Mouse (Mus musculus): ENCODE data around the gene G3bp1.

G3bp1 gene

DNA sequence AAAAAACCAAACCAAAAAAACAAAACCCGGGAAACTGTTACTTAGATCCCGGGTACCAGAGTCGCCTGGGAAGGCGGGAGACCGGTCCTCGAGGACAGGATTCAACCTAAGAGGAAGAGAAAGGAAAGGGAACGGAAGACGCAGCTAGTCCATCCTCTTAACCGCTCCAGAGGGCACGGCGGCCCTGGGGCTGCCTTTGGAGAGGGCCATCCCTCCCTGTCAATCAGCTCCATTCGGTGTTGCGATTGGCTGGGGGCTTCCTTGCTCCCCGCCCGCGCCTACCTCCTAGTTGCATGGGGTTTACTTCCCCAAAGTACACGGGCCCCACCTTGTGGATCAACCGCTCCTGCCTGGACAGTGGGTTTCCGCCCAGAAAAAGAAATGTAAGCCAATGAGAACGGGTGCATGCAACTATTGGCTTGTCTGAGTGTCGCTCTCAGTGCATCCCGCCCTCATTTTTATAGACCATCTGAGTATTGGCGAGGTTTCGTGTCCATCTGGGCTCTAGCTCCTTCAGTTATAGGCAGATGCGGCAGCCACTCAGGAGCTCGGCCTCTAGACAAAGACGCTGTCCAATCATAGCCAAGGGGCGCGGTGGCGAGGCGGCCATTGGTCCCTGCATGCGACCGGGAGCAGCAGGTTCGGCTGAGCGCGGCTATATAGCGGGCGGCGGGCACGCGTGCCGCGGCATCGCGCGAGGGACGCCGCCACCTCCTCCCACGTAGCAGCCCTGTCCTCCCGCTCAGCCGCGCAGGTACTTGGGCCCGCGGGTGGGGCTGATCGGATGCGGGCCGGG lies at the start of gene G3bp1:
TSS of gene G3bp1 (plus strand) at position 638 of the 796 bp plus-strand sequence.
- DNase-seq (ENCODE audit: low spot score in 2 of 2) = peak; percentile 98 to 99

DNA sequence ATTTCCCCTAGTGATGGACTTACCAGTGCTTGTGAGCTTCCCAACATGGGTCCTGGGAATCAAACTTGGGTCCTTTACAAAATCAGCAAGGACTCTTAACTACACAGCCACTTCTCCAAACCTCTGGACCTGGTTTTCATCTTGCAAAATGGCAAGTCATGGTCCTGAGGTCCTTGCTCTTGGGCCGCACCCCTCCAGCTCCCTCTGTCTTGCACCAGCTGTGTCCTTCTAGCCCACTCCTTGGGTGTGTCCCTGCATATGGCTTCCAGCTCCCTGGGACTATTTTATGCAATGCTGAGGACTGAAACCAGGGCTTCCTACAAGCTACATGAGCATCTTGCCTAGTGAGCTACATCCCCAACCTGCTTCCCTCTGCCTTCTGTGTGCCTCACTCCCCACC lies 46.5 kb upstream of the G3bp1 start, which contains the start of gene Sparc:
TSS of gene Sparc (minus strand) at position 206 of the 400 bp plus-strand sequence.
- DNase-seq (ENCODE audit: low spot score in 2 of 2) = no peak

DNA sequence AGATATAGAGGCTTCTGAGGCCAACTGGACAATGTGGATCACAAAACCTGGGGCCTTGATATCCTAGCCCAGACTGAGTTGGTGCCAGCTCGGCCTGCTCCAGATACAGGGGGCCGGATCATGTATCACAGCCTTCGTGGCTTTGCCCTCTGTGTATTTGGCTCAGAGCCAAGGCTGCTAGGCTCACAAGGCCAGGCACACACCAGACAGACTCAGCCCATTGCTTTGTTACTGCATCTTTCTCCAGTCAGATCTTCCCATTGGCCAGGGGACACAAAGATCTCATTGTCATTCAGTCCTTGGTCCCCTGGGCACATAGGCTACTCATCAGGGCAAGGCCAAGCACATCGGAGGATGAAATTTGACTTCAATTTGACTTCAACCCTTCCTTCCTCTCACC lies 45.7 kb upstream of the G3bp1 start:
- no peak for DNase-seq (ENCODE audit: low spot score in 2 of 2)

DNA sequence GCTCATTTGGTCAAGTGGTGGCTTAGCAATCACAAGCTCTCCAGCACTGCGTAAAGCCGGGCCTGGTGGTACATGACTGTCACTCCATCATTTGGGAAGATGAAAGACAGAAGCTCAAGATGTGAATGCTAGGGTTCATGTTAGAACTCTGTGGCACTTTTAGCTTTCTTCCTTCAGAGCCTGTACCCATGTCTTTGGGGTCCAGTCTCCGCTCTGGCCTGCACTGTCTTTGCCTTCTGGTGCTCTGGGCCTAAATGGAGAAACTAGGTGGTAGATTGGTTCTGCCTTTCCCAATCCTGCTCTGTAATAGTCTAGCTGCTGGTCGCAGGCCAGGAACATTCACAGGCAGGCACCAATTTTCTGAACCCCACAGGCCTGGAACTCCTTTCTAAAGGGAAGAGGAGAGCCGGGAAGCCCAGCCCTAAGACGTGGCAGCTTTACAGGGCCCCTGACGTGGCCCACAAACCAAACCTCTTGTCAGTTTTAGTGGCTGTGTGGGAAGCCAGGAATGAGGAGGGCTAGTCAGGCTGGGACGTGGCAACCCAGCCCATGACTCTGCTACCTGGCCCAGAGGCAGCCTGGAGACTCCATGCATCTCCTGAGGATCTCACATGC lies 44.6 kb upstream of the G3bp1 start:
- no peak for DNase-seq (ENCODE audit: low spot score in 2 of 2)

DNA sequence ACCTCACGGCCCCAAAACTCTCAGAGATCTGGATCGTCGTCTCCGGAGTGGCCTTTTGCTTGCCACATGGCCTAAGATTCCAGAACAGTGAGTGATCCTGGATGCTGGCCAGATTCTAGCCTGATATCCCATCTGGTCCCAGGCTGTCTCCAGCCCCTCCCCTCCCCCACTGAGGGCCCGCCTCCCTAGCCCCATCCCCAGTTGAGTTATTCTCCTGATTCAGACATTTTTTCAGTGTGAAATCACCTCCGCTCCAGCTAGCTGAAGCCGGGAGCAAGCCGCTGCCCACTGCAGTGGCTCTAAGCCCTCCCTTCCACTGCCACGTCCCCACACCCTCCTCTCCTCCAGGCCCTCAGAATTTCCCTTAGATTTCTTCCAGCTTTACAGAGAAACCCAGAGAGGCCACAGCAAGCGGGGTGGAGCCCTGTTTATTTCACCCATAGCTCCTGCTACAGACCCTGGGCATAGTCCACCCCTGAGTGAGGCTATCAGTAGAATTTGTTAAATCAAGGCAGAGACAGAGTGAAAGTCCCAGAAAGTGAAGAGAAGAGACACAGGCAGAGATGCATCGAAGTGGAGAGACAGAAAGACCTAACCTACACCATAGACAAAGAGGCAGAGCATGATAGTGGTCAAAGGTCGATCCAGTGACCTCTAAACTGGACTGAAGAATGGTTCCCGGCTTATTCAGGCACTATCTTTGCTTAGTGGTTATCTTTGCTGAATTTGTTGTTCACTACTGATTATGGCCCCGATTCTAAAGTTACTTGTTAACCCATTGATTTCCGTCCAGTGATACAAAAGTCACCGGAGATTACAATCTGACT lies 41.1 kb upstream of the G3bp1 start:
- DNase-seq (ENCODE audit: low spot score in 2 of 2) = no peak

DNA sequence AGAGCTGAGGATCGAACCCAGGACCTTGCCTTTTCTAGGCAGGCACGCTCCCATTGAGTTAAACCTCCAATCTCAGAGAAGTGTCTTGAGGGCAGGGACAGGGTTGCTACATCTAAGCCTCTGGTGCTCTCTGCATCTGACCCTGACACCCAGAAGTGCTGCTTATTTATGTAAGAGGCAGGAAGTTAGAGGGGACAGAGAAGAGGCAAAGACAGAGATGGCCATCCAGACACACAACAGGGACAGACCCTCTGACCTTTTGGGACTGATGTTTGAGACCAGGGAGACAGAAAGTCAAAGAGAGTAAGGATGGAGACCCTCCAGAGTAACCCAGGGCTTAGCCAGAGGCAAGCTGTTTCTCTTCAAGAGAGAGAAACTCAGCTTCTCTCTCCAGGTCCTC lies 39.5 kb upstream of the G3bp1 start:
- DNase-seq (ENCODE audit: low spot score in 2 of 2) = no peak

DNA sequence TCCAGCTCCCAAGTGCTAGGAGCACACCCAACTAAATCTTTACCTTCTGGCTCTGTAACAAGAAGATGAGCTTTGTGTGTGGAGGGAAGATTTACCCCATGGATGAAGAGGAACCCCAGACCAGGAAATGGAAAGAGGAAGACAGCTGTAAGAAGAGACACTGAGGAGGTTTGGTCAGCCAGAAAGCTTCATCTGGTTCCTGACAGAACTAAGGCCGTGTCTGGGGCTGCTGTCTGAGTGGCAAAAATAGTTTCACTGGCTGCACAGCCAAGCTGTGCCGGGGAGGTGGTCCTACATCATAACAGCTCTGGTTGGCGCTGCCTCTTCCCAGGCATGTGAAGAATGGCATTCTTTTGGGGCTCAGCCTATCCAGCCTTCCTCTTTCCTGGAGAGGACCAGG lies 36.5 kb upstream of the G3bp1 start:
- DNase-seq (ENCODE audit: low spot score in 2 of 2) = no peak

DNA sequence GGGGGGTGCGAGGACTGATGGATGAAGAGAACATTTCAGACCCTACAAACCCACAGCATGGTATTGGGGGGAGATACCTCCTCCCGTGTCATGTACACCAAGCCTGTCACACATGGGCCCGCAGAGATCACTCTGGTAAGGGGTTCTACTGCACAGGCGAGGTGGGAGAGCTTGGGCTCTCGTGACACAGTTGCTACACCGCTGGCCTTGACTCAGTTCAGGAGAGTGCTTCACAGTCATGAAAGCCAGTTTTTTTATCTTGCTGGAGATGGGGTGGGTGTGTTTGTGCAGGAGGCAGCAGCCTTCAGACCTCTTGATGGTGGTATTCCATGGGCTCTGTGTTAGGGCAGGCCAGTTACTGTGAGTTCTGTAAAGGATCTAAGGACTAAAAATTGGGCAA lies 33.4 kb upstream of the G3bp1 start:
- DNase-seq (ENCODE audit: low spot score in 2 of 2) = no peak

DNA sequence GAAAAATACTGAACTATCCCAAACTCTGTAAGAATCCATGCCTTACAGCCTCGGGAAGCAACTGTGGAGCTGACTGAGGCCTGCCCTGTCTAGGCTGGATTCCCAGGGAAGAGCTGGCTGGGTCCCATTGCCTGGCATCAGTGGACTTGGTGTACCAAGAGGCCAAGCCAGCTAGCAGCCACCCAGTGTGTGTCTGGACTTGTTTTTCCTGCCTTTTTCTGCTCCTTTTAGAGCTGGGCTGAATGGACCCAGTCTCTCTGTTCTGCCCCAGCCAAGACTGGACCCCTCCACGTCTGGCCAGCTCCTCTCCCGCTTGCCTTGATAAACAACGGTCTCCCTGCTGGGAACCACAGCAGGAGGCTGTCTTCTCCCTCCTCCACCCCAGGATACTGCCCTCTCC lies 31.5 kb upstream of the G3bp1 start:
- DNase-seq (ENCODE audit: low spot score in 2 of 2) = no peak

DNA sequence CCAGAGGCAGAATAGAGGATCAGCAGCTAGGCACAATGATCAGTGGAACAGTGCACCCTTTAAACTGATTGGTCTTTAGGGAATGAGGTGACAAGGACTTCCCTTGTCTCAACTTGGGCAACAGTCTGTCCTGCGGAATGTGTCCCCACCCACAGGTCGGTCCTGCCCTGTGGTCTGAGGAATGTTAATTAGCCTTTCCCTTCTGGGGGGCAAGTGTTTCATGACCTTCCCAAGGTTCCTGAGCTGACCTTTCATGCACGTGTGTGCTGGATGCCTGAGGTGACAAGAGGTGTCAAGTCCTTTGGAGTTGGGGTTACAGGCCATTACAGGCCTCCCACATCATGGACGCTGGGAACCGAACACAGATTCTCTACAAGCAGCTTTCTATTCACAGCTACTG lies 29.8 kb upstream of the G3bp1 start:
- no peak for DNase-seq (ENCODE audit: low spot score in 2 of 2)

DNA sequence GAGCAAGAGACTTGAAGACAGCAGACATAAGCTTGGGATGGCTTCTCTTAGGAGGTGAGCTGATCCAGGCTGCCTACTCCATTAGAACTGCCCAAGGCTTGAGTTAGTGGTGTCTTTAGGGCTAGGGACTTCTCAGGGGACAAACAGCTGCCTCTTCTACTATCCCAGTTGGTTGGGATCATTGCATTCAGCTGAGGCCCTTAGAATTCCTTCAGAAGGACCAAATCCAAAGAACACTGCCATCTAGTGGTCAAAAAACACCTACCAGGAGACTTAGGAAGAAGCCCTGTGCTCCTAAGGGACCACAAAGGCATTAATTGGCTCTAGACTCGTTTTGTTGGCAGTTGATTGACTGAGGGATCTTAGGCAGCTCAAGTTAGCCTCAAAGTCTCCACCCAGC lies 24.7 kb upstream of the G3bp1 start:
- peak in 1 of 2 experiments; percentile 52 for DNase-seq (ENCODE audit: low spot score in 2 of 2)

DNA sequence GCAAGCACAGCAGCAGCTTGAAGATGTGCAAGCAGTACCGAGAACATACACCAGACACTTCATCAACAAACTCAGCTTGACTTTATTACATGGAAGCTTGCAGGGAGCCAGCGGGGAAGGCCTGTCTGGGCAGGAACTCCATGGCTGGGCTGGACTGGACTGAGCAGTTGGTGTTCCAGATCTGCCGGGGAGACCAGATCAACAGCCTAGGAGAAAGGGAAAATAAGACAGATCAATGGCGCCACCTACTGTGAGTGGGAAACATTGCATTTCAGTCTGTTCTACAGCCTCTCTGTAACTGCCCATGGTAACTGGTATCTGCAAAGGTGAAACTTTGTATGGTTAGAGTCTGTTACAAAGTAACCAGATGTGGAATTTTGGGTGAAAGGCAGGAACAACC lies 22.9 kb upstream of the G3bp1 start:
- DNase-seq (ENCODE audit: low spot score in 2 of 2) = peak; percentile 10 to 51

DNA sequence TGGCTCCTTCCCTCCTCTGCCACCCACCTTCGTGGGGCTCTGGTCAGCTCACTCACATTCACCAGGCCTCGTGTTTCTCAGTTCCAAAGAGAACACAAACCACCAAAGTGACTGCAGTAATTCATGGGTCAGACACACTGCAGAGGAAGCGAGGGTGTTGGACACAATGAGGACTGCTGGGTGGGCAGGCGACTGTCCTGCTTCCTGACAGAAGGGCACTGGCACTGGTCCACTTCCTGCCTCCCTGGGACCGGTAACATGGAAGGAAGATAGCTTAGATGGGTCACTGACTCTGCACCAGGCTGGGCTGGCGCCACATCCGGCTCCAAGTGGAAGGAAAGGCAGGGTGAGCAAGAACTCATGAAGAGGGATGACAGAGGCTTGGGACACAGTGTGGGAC lies 20.0 kb upstream of the G3bp1 start:
- no peak for DNase-seq (ENCODE audit: low spot score in 2 of 2)

DNA sequence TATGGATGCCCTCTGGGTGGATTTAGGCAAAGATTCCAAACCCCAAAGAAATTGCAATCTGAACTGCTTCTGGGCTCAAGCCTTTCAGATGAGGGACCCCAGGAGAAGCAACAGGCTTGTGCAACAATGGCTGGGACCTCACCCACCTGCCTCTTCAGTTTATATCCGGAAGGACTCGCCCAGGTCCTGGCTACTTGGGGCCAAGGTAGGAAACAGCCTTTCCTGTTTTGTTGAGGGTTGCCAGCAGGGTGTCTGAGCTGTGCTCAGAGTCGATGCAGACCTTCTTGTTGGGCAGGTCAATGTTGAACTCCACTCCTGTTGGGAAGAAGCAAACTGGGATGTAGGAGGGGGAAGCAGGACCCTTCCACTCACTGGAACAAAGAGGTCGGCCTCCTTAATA lies 19.2 kb upstream of the G3bp1 start:
- no peak for DNase-seq (ENCODE audit: low spot score in 2 of 2)

DNA sequence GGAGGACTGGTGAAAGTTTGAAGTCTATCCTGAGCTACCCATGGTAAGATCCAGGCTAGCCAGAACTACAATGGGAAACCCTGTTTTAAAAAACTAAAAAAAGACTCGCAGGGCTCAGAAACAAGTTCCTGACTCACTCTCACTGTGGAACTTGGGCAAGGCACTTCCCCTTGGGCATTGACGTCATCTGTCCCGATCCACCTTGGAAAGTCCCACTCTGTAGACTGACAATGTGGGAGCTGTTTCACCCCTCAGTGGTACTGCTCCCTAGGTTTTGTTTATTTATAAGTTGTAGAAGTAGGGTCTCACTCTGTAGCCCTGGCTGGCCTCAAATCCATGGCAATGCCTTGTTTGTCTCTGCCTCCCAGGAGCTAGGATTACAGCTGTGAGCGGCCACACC lies 15.8 kb upstream of the G3bp1 start:
- DNase-seq (ENCODE audit: low spot score in 2 of 2) = no peak

DNA sequence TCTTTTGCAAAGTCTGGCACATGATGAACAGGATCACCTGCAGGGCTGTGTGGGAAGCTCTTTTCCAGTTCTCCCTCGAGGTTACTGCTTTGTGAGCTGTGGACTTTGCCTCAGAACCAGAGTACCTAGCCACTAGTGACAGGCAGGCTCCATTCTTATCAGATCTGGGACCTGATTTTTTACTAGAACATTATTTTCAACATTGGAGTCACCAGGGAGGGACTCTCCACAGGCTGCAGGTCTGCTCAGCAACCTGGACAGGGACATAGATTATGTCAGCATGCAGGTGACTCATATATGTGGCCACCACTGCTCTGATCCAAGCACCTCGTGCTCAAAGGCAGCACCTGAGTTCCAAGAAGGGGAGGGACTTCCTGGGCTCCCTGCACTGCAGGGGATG lies 14.3 kb upstream of the G3bp1 start:
- DNase-seq (ENCODE audit: low spot score in 2 of 2) = no peak

DNA sequence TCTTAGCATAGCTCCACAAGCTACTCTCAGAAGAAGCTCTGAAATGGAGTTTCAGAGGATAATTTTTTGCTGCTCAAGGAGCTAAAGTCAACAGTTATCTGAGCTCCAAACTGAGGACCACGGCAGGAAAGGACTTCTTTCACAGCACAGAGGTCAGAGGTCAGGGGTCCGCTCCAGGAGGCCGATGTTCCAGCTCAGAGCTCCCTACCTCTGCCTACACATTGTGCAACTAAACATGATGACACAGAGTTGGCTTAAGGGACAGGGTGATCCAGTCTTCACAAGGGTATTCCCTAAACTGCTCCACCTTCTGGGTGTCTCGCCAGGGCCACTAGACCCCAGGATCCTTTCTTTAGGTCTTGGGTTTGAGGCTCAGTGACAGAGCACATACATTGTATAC lies 11.0 kb upstream of the G3bp1 start:
- DNase-seq (ENCODE audit: low spot score in 2 of 2) = no peak

DNA sequence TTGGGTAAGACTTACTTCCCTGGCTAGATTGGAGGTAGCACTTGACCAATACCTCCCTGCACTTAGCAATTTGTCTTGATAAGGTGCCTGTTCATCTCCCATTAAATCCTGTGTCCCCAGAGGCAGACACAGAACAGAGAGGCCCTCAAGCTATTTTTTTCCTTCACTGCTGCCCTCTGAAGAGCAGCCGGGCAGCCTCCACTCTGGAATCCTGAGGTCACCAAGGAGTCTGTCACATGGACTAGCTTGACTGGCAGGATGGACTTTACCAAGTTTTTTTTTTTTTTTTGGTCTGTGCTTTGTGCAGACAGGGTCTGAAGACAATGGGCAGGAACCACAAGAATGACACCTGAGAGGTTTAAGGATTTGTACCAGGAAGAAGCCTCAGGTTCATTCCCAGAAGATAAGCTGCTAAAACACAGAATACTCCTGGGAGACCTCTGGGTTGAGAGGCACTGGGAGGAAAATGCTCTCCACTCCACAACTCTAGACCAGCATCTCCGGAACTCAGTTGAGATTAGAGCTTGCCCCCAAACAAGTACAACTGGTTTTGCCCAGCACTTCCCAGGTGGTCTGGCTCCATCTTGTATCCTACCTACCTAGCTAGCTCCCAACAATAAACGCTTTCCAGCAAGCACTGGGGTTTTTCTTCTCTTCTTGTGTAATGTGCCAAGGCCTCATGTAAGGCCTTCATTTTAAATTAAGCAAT lies 9.5 kb upstream of the G3bp1 start:
- no peak for DNase-seq (ENCODE audit: low spot score in 2 of 2)

DNA sequence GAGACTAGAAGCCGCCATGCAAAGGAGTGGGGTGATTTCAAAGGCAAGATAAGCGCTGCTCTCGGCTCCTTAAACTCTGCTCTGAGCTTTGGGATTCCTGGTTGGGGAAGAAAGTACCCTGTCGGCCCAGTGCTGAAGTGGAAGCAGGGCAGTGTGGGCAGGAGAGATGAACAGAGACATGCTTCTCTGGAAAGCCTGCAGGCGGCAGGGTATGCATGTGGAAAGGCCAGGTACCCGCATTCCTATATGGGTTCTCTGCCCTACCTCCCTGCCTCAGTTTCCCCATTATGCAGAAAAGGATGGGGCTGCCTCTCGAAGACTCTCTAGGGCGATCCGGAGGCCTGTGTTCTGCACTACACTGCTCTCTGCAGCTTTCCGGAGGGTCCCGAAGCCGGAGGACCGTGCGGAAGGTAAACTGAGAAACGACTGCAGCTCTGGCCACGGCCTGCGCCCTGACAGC lies 8.9 kb upstream of the G3bp1 start:
- DNase-seq (ENCODE audit: low spot score in 2 of 2) = no peak

DNA sequence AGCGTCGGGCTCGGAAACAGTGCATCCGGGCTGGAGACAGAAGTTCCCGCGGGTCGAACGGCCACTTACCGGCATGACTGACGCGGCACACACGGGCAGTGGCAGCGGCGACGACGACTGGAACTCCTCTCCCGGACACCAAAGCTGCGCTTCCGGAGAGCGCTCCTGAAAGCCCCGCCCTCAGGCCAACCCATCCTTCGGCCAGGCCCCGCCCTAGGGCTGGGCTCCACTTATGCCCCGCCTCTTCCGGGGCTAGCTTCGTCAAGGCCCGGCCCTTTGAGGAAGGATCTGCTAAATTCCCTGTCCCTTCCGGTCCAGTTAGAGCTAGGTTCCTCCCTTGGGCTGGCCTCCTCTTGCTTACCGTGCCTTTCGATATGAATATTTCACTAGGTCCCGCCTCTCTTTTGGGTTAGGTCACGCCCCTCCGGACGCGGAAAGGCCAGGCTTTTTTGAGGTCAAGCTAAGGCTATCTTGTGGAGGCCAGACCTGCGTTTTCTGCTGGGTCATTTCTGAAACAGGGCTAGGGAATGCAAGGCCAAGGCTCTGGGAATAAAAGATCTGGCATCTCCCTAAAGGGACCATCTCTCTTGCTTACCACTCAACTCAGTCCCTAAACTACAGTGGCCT lies 8.4 kb upstream of the G3bp1 start, which contains the start of gene Atox1:
TSS of gene Atox1 (minus strand) at position 221 of the 627 bp plus-strand sequence.
- DNase-seq (ENCODE audit: low spot score in 2 of 2) = peak; percentile 81 to 84

DNA sequence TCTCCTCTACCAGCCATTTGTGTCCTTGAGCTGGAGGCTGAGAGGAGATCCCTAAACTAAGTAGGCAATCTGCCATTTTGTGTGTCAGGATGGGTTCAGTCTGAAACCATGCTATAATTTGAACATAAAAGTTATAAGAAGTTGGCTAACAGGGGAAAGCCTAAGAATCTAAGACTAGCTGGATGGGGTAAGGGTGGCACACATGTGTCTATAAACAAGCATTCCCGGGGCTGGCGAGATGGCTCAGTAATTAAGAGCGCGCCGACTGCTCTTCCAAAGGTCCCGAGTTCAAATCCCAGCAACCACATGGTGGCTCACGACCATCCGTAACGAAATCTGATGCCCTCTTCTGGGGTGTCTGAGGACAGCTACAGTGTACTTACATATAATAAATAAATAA lies 7.3 kb upstream of the G3bp1 start:
- no peak for DNase-seq (ENCODE audit: low spot score in 2 of 2)

Measured in thymus, postnatal 10 days (tissue).